Mouse (Mus musculus): ENCODE data around the gene Vmn1r139. TPM values are rescaled to one million over a fixed set of nuclear protein-coding genes. Genes with fewer than 3 reads are reported as not detected.
"Not testable (repeated sequence)": the region's sequence is repeated elsewhere in the genome, so short reads cannot be mapped to it uniquely, and the experiment has no call there.

Vmn1r139 gene
- total RNA-seq (2021) = not detected

GRCm38 (mm10) chr7:22068757-22069156 lies at the start of gene Vmn1r139:
Gene Vmn1r139 (plus strand): TSS chr7:22069057.
- DNase-seq = not testable (repeated sequence)

- DNase-seq = not testable (repeated sequence)
Measured at GRCm38 (mm10) chr7:22028797-22029196, 40.1 kb upstream of the Vmn1r139 start, which contains the start of gene Vmn1r138. Gene Vmn1r138 (minus strand): TSS chr7:22028897.

GRCm38 (mm10) chr7:22056205-22056604 lies 12.7 kb upstream of the Vmn1r139 start, which contains the start of gene Gm6176:
Gene Gm6176 (minus strand): TSS chr7:22056305.
- not testable (repeated sequence) for DNase-seq

- DNase-seq = not testable (repeated sequence)
Measured at GRCm38 (mm10) chr7:22118145-22118544, 49.3 kb downstream of the Vmn1r139 start, which contains the start of gene Gm16451. Gene Gm16451 (minus strand): TSS chr7:22118245.

- DNase-seq = not testable (repeated sequence)
Measured at GRCm38 (mm10) chr7:22134641-22135040, 65.8 kb downstream of the Vmn1r139 start, which contains the start of gene Gm10666. Gene Gm10666 (minus strand): TSS chr7:22134741.

Other genes starting within 250 kb of the Vmn1r139 start
- gene Vmn1r135, start 236.7 kb upstream of the Vmn1r139 start, total RNA-seq (2021) = not detected
- not detected for gene Gm5725, start 224.8 kb upstream of the Vmn1r139 start, total RNA-seq (2021)
- gene Gm5891, start 147.8 kb upstream of the Vmn1r139 start, total RNA-seq (2021) = not detected
- gene Vmn1r137, start 74.5 kb upstream of the Vmn1r139 start, total RNA-seq (2021) = not detected
- gene Vmn1r138, start 40.2 kb upstream of the Vmn1r139 start, total RNA-seq (2021) = not detected
- gene Gm6176, start 12.8 kb upstream of the Vmn1r139 start, total RNA-seq (2021) = not detected
- not detected for gene Gm16451, start 49.2 kb downstream of the Vmn1r139 start, total RNA-seq (2021)
- not detected for gene Gm10666, start 65.7 kb downstream of the Vmn1r139 start, total RNA-seq (2021)
- gene Vmn1r142, start 95.0 kb downstream of the Vmn1r139 start, total RNA-seq (2021) = not detected
- gene Vmn1r143, start 120.3 kb downstream of the Vmn1r139 start, total RNA-seq (2021) = not detected
- not detected for gene Gm8653, start 132.2 kb downstream of the Vmn1r139 start, total RNA-seq (2021)
- not detected for gene Gm8453, start 160.4 kb downstream of the Vmn1r139 start, total RNA-seq (2021)

Measured in heart, postnatal 4 days (tissue).